ENCODE assay signal across 8 mouse cellular contexts in the genomic region with DNA sequence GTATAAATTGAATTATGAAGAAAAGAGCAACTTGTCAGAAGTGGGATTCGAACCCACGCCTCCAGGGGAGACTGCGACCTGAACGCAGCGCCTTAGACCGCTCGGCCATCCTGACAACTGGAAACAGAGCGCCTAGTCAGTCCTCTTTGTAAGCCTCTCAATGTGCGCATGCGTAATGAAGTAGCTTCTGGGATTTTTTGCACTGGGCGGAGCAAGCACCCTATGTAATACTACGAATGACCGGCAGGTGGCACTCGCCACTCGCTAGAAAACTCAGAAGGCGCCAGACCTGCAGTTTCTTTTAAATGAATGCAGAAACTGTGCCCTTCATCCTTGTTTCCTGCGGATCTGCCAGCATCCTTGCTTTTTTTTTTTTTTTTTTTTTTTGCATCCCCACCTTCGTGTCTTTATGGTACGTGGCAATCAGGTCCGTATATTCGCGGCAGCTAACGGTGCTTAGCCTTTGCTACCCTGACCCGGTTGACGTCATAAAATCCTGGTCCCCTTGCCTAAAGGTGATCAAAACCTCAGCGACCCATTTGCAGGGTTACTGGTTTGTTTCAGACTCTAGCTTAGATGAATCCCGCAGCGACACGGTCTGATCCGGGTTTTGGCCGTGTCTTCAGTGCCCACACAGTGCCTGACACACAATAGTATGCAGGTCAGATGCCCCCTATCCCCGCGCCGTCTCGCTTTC. TPM values are rescaled to one million over a fixed set of nuclear protein-coding genes. Genes with fewer than 3 reads are reported as not detected.
DNase-seq lines count a peak whose midpoint lies in the region; ATAC-seq and TF ChIP-seq lines count a peak whose summit lies in the region.

No protein-coding gene starts in this region.

- peak overlapping the region; percentile 54 for H3K4me2 ChIP-seq in hindbrain, embryonic 14.5 days (replicated peaks)

- CTCF ChIA-PET in Patski (lab: Charles Lee) = interaction anchor here (0.5 to 2.6 kb wide), 20 partner anchors 10 to 213 kb away, joined by 3 to 17 read pairs (median 4); partner anchors contain the start of genes Ccl17, Fam192a and Rspry1

- H3K9ac ChIP-seq in hindbrain, embryonic 14.5 days = peak overlapping the region; percentile 63

- under 1% methylated on average over 35 of the region's 35 CpGs for WGBS in hindbrain, embryonic 14.5 days

- H3K27ac ChIP-seq in hindbrain, embryonic 14.5 days = peak overlapping the region; percentile 79

- no peaks in the 10 kb centered on the region for H3K4me1 ChIP-seq in hindbrain, embryonic 14.5 days (replicated peaks; ENCODE audit: control insufficient read depth, insufficient read depth, low read length)

- no peaks in the 10 kb centered on the region for H3K36me3 ChIP-seq in hindbrain, embryonic 14.5 days (replicated peaks; ENCODE audit: control insufficient read depth, insufficient read depth)

- POLR2A ChIA-PET in Patski (lab: Charles Lee) = interaction anchor here (0.7 to 2.7 kb wide), 4 partner anchors 84 to 498 kb away, joined by 3 to 11 read pairs (median 7); no protein-coding TSS in a partner anchor

- no peaks in the 10 kb centered on the region for H3K27me3 ChIP-seq in Patski
- no peaks in the 10 kb centered on the region for H3K27me3 ChIP-seq in hindbrain, embryonic 14.5 days (ENCODE audit: control insufficient read depth, insufficient read depth, low read length)

- peak overlapping the region; percentile 50 for H3K4me3 ChIP-seq in hindbrain, embryonic 14.5 days (replicated peaks; ENCODE audit: low read length)

- peak; percentile 85 for TF ChIP-seq CTCF in Patski (IDR thresholded peaks at IDR 0.05)

- H3K9me3 ChIP-seq in hindbrain, embryonic 14.5 days (ENCODE audit: control insufficient read depth, low read length) = no peaks in the 10 kb centered on the region

- peak; percentile 97 for DNase-seq in Patski (ENCODE audit: low read depth, low spot score)
- peak; percentile 99 to 100 for DNase-seq in cerebellum, postnatal 14 days
- peak; percentile 95 to 100 for DNase-seq in frontal cortex, postnatal 14 days (ENCODE audit: low spot score in 2 of 2)
- peak; percentile 100 for DNase-seq in hindbrain, embryonic 14.5 days (ENCODE audit: low spot score)
- DNase-seq in layer of hippocampus, postnatal 36 days = peak; percentile 99 to 100
- DNase-seq in lung, postnatal 36 days = peak; percentile 97
- DNase-seq in retina, postnatal 1 day = peak; percentile 98
- DNase-seq in urinary bladder, adult 18-20 months (ENCODE audit: low spot score in 2 of 2) = peak; percentile 95 to 97

- in situ Hi-C loops in Patski (cut with MboI; ENCODE audit: low pct_unique_long_range_greater_than_20kb) = loop anchor here (5.0 to 10.0 kb wide), 3 partner anchors 81 to 212 kb away; no protein-coding TSS in a partner anchor

- ATAC-seq in Patski = peak; percentile 34
- ATAC-seq in hindbrain, embryonic 14.5 days (ENCODE audit: low FRiP score) = peak; percentile 92

RNA-seq across cellular contexts. Expression of gene Pllp, which starts 8.0 kb away (rescaled TPM):
- polyA plus RNA-seq in Patski (2021) = 0.56 TPM
- 2.0 and 2.2 TPM in 2 replicates for polyA plus RNA-seq in hindbrain, embryonic 14.5 days (2014; fragmentation: Nextera tagmentation; extraction: Ambion mirVana)
- 10 to 100 TPM; 41.5 to 47.1 TPM for total RNA-seq in layer of hippocampus, postnatal 36 days (2021)

RNA-seq across cellular contexts. Expression of gene Arl2bp, which starts 37.7 kb away (rescaled TPM):
- 103 TPM for polyA plus RNA-seq in Patski (2021)
- 88.2 and 96.3 TPM in 2 replicates for polyA plus RNA-seq in hindbrain, embryonic 14.5 days (2014; fragmentation: Nextera tagmentation; extraction: Ambion mirVana)
- 100 to 1,000 TPM; 150 to 161 TPM for total RNA-seq in layer of hippocampus, postnatal 36 days (2021)

RNA-seq across cellular contexts. Expression of gene Ccl22, which starts 41.3 kb away (rescaled TPM):
- not detected for polyA plus RNA-seq in Patski (2021)
- not detected in 2 replicates for polyA plus RNA-seq in hindbrain, embryonic 14.5 days (2014; fragmentation: Nextera tagmentation; extraction: Ambion mirVana)
- total RNA-seq in layer of hippocampus, postnatal 36 days (2021) = not detected

Comparison
In these comparisons a context has a peak if more than half of its experiments do, and no peak if none do; other contexts are left out.
1. Peak in every context shown above with its lines: DNase-seq, ATAC-seq, H3K4me3 ChIP-seq and H3K27ac ChIP-seq.